Mouse (Mus musculus) layer of hippocampus, adult 6 months (tissue): ENCODE measurements around the gene Ascl1. TPM values are rescaled to one million over a fixed set of nuclear protein-coding genes. Genes with fewer than 3 reads are reported as not detected.

Experiments used
- long read RNA-seq, 2 experiments: library from polyadenylated mRNA; unstranded; transcript quantifications; one replicate each; pipeline ENCODE4 v2.0.0; 2019 to 2020
- polyA plus RNA-seq: library from polyadenylated mRNA; unstranded; fragments of <200 nt; fragmentation: Nextera tagmentation; gene quantifications from 2 replicates; pipeline ENCODE4 v1.2.3, GENCODE M21; 2021

Ascl1 gene
- 2.6 and 4.9 TPM in 2 replicates for polyA plus RNA-seq
- long read RNA-seq, experiment 1, transcript Ascl1-201 (2 exons, 2,481 nt) = major isoform, 8 of 8 reads
- long read RNA-seq, experiment 1, partial matches to known transcripts = 0 of 8 reads
- long read RNA-seq, experiment 1, other reads (novel, unspliced or antisense) = 0 of 8 reads
- long read RNA-seq, experiment 2, transcript Ascl1-201 (2 exons, 2,481 nt) = major isoform, 24 of 24 reads
- long read RNA-seq, experiment 2, partial matches to known transcripts = 0 of 24 reads
- long read RNA-seq, experiment 2, other reads (novel, unspliced or antisense) = 0 of 24 reads

DNA sequence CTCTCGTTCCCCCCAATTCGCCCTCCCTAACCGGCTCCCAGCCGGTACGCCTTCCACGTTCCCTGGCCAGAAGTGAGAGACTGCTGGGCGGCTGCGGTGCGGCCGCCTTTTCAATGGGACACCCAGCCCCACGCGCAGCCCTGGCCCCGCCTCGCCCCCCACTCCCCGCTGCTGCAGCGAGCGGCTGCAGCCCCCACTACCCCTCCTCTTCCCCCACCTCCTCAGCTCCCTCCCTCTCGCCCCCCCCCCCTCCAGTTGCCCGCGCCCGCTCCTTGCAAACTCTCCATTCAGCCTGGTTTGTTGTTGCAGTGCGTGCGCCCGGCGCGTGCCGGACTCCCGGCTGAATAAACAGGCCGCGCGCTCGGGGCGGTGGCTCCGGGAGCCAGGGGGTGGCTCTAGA lies at the start of gene Ascl1:
Gene Ascl1, minus strand, starts transcription at position 85 of the 400 bp plus-strand sequence.

DNA sequence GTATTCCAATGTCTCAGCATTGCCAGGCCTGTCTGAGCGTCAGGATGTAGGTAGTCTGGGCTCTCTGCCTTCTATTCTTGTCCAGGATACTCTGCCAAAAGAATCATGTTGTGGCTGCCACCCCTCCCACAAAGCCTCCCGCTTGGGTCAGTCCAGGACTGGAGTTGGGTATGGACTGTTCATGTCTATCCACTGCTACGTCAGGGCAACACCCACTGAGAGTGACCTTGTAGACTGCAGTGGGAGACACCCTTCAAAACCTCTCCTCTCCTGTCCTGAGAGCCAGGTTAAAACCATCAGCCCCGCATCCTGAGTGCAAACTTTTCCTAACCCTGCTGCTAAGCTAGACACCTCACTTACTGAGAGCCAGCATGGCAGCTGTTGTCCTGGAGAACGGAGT lies 28.2 kb upstream of the Ascl1 start, which contains the start of gene Pah:
Gene Pah, plus strand, starts transcription at position 150 of the 400 bp plus-strand sequence.

Other genes with a start within 250 kb of the Ascl1 start
- gene Pah, start 28.1 kb upstream of the Ascl1 start, polyA plus RNA-seq = 0.09 TPM in 1 of 2 replicates, not detected in the other